ENCODE assay signal across 11 mouse cellular contexts in the genomic region with DNA sequence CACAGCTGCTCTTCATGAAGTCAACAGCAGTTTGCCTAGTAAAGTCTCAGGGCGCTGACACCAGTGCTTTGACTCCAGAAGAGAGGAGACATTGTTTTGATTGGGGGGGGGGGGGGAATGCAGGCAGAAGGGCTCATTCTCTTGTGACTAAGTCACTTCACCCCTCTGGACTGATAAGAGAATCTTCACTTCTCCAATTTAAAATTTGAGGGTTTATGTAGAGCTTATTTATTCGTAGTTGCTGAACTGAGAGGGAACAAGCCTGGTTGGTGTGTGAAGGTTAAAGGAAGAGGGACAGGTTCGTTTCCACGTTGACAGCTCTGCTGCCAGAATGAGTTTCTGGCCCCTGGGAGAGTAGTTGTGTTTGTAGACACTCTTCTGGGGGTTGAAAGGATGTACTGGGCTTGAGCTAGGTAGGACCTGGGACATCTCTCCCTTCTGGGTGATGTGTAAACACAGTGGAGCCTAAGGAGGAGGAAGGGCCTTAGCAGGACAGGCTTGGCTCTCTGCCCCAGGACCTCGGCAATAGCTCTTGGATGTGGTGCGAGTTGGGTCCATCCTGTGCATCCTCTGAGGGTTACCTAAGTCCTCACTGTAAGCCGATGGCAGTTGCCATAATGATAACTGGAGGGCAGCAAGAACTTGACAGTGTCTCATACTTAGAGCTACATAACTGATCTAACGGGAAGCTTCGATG. TPM values are rescaled to one million over a fixed set of nuclear protein-coding genes. Genes with fewer than 3 reads are reported as not detected.
DNase-seq lines count a peak whose midpoint lies in the region; ATAC-seq lines count a peak whose summit lies in the region.
"Had no signal": no experiment of that assay in that cellular context is flagged by ENCODE, and none has a peak within 500 bp of the region (broad histone marks: within the 10 kb centered on the region; RNA-seq: fewer than 3 reads in every experiment).

No protein-coding gene starts in this region.

- peaks cover 21% of the 10 kb centered on the region for H3K4me1 ChIP-seq in heart, embryonic 12.5 days (replicated peaks)
- H3K4me1 ChIP-seq in midbrain, embryonic 13.5 days (replicated peaks), result peaks cover 32% of the 10 kb centered on the region
- H3K4me1 ChIP-seq in midbrain, embryonic 10.5 days, result peaks cover 44% of the 10 kb centered on the region
- peaks cover 27% of the 10 kb centered on the region for H3K4me1 ChIP-seq in hindbrain, embryonic 14.5 days (replicated peaks; ENCODE audit: control insufficient read depth, insufficient read depth, low read length)
- peaks cover 28% of the 10 kb centered on the region for H3K4me1 ChIP-seq in neural tube, embryonic 15.5 days

- H3K4me2 ChIP-seq in heart, embryonic 12.5 days, result peak overlapping the region; percentile 97
- H3K4me2 ChIP-seq in midbrain, embryonic 13.5 days (replicated peaks), result peak overlapping the region; percentile 98
- peak overlapping the region; percentile 98 for H3K4me2 ChIP-seq in hindbrain, embryonic 14.5 days (replicated peaks)
- peak overlapping the region; percentile 96 for H3K4me2 ChIP-seq in neural tube, embryonic 15.5 days

- H3K27me3 ChIP-seq in heart, embryonic 12.5 days (replicated peaks), result no peaks in the 10 kb centered on the region
- no peaks in the 10 kb centered on the region for H3K27me3 ChIP-seq in midbrain, embryonic 13.5 days
- H3K27me3 ChIP-seq in midbrain, embryonic 10.5 days (ENCODE audit: low read depth, poor library complexity, severe bottlenecking), result no peaks in the 10 kb centered on the region
- no peaks in the 10 kb centered on the region for H3K27me3 ChIP-seq in hindbrain, embryonic 14.5 days (ENCODE audit: control insufficient read depth, insufficient read depth, low read length)
- H3K27me3 ChIP-seq in neural tube, embryonic 15.5 days (replicated peaks), result no peaks in the 10 kb centered on the region

- no peak for DNase-seq in heart, postnatal 10 days
- DNase-seq in midbrain, embryonic 10.5 days (ENCODE audit: low spot score), result no peak
- no peak for DNase-seq in hindbrain, embryonic 14.5 days (ENCODE audit: low spot score)
- DNase-seq in layer of hippocampus, postnatal 36 days, result no peak
- DNase-seq in urinary bladder, adult 2 months (ENCODE audit: low spot score), result no peak
- DNase-seq: thymus, postnatal 25 days had no signal

- 72% methylated on average over 9 of the region's 9 CpGs for WGBS in heart, embryonic 12.5 days
- WGBS in midbrain, embryonic 13.5 days, result 86% methylated on average over 9 of the region's 9 CpGs
- 90% methylated on average over 9 of the region's 9 CpGs for WGBS in midbrain, embryonic 10.5 days
- 81% methylated on average over 9 of the region's 9 CpGs for WGBS in hindbrain, embryonic 14.5 days
- 79% methylated on average over 9 of the region's 9 CpGs for WGBS in neural tube, embryonic 15.5 days

- H3K36me3 ChIP-seq in heart, embryonic 12.5 days, result peaks cover 24% of the 10 kb centered on the region
- peaks cover 31% of the 10 kb centered on the region for H3K36me3 ChIP-seq in midbrain, embryonic 13.5 days
- peaks cover 34% of the 10 kb centered on the region for H3K36me3 ChIP-seq in midbrain, embryonic 10.5 days
- H3K36me3 ChIP-seq in hindbrain, embryonic 14.5 days (replicated peaks; ENCODE audit: control insufficient read depth, insufficient read depth), result peaks cover 25% of the 10 kb centered on the region
- H3K36me3 ChIP-seq in neural tube, embryonic 15.5 days, result peaks cover 22% of the 10 kb centered on the region; the same call in 1 of the 2 replicates
- H3K36me3 ChIP-seq: G1E had no signal

- 0 out of 2 replicates have a peak overlapping the region, but pooled peaks have one; percentile 43 for H3K9ac ChIP-seq in heart, embryonic 12.5 days
- no peak overlapping the region for H3K9ac ChIP-seq in midbrain, embryonic 13.5 days (replicated peaks)
- H3K9ac ChIP-seq in hindbrain, embryonic 14.5 days, result no peak overlapping the region
- H3K9ac ChIP-seq in neural tube, embryonic 15.5 days (replicated peaks), result no peak overlapping the region

- intact Hi-C loops in heart, postnatal 10 days (cut with DNase I), result loop anchor here (5.0 kb wide), 1 partner anchor 309 kb away; no protein-coding TSS in a partner anchor

- peak overlapping the region; percentile 50; the same call in 1 of the 2 replicates for H3K27ac ChIP-seq in heart, embryonic 12.5 days (ENCODE audit: poor library complexity, severe bottlenecking)
- H3K27ac ChIP-seq in midbrain, embryonic 13.5 days, result 0 out of 2 replicates have a peak overlapping the region, but pooled peaks have one; percentile 5
- no peak overlapping the region for H3K27ac ChIP-seq in midbrain, embryonic 10.5 days (replicated peaks)
- H3K27ac ChIP-seq in hindbrain, embryonic 14.5 days, result no peak overlapping the region
- peak overlapping the region; percentile 58; the same call in 1 of the 2 replicates for H3K27ac ChIP-seq in neural tube, embryonic 15.5 days (replicated peaks)

- H3K9me3 ChIP-seq in heart, embryonic 12.5 days (replicated peaks), result no peaks in the 10 kb centered on the region
- no peaks in the 10 kb centered on the region for H3K9me3 ChIP-seq in midbrain, embryonic 13.5 days
- no peaks in the 10 kb centered on the region for H3K9me3 ChIP-seq in midbrain, embryonic 10.5 days (replicated peaks)
- no peaks in the 10 kb centered on the region for H3K9me3 ChIP-seq in hindbrain, embryonic 14.5 days (ENCODE audit: control insufficient read depth, low read length)
- no peaks in the 10 kb centered on the region for H3K9me3 ChIP-seq in neural tube, embryonic 15.5 days (replicated peaks)

- ATAC-seq in heart, embryonic 12.5 days (ENCODE audit: insufficient number of reproducible peaks, low FRiP score), result no peak
- ATAC-seq in midbrain, embryonic 13.5 days, result no peak
- ATAC-seq in hindbrain, embryonic 14.5 days (ENCODE audit: low FRiP score), result no peak
- no peak for ATAC-seq in neural tube, embryonic 15.5 days (ENCODE audit: low FRiP score)

- H3K4me3 ChIP-seq in heart, embryonic 12.5 days, result no peak overlapping the region
- H3K4me3 ChIP-seq in midbrain, embryonic 13.5 days (replicated peaks), result peak overlapping the region; percentile 77; the same call in 1 of the 2 replicates
- H3K4me3 ChIP-seq in midbrain, embryonic 10.5 days, result no peak overlapping the region
- H3K4me3 ChIP-seq in hindbrain, embryonic 14.5 days (replicated peaks; ENCODE audit: low read length), result peak overlapping the region; percentile 78; the same call in 1 of the 2 replicates
- H3K4me3 ChIP-seq in neural tube, embryonic 15.5 days (replicated peaks), result peak overlapping the region; percentile 75; the same call in 1 of the 2 replicates

RNA-seq across cellular contexts. Expression of a gene that starts 48.7 kb away (rescaled TPM):
- polyA plus RNA-seq in heart, embryonic 12.5 days (2016; fragmentation: Nextera tagmentation; extraction: Ambion mirVana), result 18.5 and 18.8 TPM in 2 replicates
- total RNA-seq in heart, postnatal 10 days (2021), result 1 to 10 TPM in 1 of 2 experiments, under 1 TPM in 1; 0.37 to 1.8 TPM
- 102 and 109 TPM in 2 replicates for polyA plus RNA-seq in midbrain, embryonic 13.5 days (2015; fragmentation: Nextera tagmentation; extraction: Ambion mirVana)
- 30.2 and 37.3 TPM in 2 replicates for polyA plus RNA-seq in midbrain, embryonic 10.5 days (2016; fragmentation: Nextera tagmentation; extraction: Ambion mirVana)
- polyA plus RNA-seq in hindbrain, embryonic 14.5 days (2014; fragmentation: Nextera tagmentation; extraction: Ambion mirVana), result 217 and 222 TPM in 2 replicates
- 207 and 245 TPM in 2 replicates for polyA plus RNA-seq in neural tube, embryonic 15.5 days (2015; fragmentation: Nextera tagmentation; extraction: Ambion mirVana)
- 100 to 1,000 TPM; 140 to 147 TPM for total RNA-seq in layer of hippocampus, postnatal 36 days (2021)
- 2.9 and 4.1 TPM in 2 replicates for polyA plus RNA-seq in urinary bladder, adult 2 months (2012; rRNA removed)
- total RNA-seq: G1E; hematopoietic stem cell, adult 5-6 weeks had no signal
- polyA plus RNA-seq: G1E had no signal

Comparison
In these comparisons a context has a peak if more than half of its experiments do, and no peak if none do; other contexts are left out.
1. H3K27ac ChIP-seq: peak in heart, embryonic 12.5 days (single experiment), midbrain, embryonic 13.5 days (single experiment) and neural tube, embryonic 15.5 days (single experiment); none in midbrain, embryonic 10.5 days (single experiment) and hindbrain, embryonic 14.5 days (single experiment).
2. H3K4me3 ChIP-seq: peak in midbrain, embryonic 13.5 days (single experiment), hindbrain, embryonic 14.5 days (single experiment) and neural tube, embryonic 15.5 days (single experiment); none in heart, embryonic 12.5 days (single experiment) and midbrain, embryonic 10.5 days (single experiment).
3. Peak in every context shown above with its lines, with median percentiles within 50 percentile points of each other: H3K4me2 ChIP-seq.